Mouse (Mus musculus) spleen, adult 12 weeks (tissue): Measurements from ENCODE around the gene Ryk.
"Not testable (repeated sequence)": the region's sequence is repeated elsewhere in the genome, so short reads cannot be mapped to it uniquely, and the experiment has no call there.

Experiments used
- DNase-seq: peaks from one replicate; pipeline ENCODE4 v3.0.0; 2022; ENCODE audit warnings: low spot score

Gene Ryk

DNA sequence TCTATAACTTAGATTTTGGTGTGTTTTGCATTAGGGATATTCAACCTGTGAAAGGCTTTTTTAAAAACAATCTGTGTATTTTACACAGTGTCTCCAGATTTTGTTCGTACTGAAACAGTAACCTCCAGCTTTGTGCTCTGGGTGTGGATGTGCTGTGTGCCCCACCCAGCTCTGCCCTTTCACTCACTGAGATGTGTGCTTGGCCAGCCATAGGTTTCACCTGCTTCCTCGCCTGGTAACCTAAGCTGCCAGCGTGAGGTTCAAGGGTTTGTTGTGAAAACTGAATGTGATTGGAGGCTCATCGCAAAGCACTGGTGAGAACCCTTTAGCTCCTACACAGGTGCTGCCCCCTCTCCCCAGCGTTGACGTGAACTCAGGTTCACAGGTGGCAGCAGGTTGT, 70.2 kb downstream of the Ryk start:
- DNase-seq: no peak

DNA sequence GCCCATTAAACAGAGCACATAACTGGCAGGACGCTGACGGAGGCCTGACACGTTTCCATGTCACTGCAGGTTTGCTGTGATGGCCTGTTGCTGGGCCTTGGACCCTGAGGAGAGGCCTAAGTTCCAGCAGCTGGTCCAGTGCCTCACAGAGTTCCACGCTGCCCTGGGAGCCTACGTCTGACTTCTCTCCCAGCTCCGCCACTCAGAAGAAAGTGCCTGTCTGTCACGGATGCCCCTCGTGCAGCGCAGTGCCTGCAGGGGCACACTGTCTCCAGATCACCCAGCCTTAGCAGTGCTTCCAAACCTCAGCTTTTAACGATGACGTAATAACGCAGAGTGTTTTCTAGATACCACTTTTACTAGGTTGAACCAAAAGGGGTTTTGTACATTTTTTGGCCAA, 72.1 kb downstream of the Ryk start:
- no peak for DNase-seq

DNA sequence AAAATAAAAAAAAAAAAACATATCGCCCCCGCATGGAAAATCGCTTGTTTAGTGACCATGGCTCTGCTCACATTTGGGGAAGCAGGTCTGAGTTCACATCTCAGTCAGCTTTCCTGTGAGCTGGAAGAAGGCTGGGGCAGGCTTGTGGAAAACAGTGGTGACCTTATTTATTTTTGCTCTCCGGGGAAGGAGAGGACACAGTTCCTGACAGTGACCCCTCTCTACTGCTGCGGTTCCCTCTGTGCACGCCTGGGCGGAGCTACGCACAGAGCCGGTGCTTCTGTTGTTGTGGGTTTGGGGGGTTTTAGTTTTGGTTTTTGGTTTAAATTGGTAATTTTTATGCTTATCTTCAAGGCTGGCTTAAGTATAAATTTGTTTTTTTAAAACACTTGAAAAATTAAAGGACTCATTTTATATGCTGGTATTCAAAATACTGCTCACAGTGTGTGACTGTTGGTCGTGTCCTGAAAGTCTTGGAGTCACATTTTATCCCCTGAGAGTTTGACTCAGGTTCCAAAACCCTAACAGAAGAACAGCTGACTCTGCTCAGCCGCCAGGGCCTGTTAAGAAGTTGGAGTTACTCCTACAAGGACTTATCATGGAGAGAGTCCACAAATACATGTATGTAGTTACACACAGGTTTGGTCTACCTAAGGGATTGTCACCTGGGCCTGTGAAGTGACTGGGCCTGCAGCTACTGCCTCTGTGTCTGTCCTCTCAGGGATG, 73.0 kb downstream of the Ryk start:
- DNase-seq: no peak

DNA sequence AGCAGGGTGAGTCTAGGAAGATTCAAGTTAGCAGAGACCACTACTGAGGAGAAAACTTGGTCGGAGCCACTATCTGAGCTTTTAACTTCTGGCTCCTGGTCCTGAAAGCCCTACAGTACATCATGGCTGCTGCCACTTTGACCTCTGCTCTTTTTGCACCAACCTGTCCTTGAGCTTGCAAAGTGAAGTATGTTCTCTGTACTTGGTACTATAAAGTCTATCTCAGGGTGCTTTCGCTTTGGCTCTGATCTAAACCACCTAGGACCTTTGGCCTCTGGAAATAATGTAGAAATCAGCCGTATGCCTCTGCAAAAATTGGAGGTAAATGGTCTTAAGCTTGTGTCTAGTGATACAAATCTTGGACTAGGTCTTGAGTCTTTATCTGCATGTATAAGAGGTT, 76.8 kb downstream of the Ryk start:
- DNase-seq: no peak

DNA sequence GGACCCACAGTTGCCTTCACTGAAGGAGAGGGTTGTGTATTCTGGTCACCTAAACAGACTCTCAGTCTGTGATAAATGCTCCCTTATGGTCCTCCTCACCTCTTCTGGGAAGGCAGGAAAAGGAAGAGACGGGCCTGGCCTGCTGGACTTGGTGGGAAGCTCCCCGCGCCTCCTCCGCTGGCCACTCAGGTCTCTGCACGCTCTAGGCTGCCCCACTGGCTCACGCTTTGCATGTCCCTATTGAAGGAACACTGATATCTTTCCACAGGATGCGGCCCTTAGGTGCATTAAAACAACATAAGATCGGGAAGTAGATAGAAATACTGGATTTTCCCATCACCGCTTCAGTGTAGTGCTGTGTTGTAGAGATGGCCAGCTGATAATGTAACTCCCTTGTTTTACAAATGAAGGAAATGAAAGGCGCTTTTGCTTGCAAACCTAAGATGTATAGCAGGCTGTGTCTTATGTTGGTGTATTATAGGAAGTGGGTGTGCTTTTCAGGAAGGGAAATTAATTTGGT, 77.9 kb downstream of the Ryk start:
- DNase-seq: no peak

DNA sequence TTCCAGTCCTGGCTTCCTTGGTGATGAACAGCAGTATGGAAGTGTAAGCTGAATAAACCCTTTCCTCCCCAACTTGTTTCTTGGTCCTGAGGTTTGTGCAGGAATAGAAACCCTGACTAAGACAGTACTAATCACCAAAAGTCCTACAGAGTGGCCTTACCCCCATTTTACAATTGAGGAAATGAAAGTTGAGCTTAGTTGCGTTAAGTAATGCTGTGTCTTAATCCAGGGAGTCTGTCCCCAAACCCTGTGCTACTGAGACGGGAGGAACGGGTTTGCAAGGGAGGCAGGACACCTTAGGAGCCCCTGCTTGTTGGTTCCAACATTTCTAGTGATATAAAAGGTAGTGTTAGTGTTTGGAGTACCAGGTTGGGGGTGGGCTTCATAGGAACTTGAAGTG, 78.9 kb downstream of the Ryk start:
- DNase-seq: not testable (repeated sequence)

DNA sequence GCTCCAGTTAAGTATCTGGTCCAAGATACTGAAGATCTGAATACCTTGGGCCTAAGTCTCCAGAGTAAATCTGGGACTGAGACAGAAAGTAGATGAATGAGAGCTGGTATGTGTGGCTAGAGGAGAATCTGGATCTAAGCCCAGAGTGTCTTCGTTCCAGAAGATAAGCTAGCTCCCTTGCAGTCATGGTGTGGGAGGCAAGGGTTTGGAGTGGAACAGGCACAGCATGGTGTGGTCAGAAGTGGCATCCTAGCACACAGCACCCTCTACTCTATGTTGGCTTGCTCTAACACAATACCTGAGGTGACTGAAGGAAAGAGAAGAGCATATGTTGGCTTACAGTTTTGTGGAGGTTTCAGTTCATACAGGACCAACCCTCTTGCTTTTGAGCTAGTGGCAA, 79.9 kb downstream of the Ryk start:
- DNase-seq: no peak

DNA sequence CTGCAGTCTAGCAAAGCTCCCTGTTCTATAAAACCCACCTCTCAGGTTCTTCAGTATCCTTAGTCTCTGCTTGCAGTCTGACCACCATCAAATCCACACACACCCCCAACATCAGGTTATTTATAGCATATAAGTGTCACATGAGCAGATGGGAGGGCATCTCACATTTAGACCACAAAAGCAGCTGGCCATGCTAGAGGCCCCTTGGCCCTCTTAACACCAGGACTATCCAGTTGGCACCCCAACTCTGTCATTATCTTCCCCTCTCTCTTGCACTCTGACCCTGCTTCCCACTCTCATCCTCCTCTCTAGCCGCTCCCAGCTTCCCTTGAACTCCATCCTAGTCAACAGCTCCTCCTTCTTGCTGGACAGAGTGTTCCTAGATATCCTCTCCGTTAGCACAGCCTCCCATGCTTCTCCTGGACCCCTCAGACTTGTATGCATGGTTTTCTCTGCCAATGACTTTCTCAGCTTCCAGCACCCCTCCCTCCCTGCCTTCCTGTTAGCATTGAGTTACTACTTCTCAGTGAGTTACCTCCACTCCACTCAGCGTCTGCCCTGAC, 80.7 kb downstream of the Ryk start:
- no peak for DNase-seq

DNA sequence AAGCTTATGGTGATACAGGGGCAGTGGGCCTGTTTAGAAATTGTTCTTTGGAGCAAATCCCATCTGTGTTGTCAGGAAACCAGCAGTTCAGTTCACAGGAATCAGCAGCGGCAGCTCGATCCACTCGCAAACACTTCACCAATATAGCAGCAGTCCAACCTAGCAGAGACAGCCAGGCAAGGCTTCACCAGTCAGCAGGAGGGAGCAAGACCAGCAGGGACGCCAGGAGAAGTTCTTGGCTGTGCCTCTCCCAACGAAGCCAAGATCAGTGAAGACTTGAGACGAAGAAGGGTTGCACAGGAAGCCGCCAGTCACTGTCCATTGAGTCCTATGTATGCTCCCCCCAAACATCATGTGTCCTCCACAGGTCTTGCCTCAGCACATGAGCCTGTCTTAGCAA, 81.4 kb downstream of the Ryk start:
- DNase-seq: no peak

DNA sequence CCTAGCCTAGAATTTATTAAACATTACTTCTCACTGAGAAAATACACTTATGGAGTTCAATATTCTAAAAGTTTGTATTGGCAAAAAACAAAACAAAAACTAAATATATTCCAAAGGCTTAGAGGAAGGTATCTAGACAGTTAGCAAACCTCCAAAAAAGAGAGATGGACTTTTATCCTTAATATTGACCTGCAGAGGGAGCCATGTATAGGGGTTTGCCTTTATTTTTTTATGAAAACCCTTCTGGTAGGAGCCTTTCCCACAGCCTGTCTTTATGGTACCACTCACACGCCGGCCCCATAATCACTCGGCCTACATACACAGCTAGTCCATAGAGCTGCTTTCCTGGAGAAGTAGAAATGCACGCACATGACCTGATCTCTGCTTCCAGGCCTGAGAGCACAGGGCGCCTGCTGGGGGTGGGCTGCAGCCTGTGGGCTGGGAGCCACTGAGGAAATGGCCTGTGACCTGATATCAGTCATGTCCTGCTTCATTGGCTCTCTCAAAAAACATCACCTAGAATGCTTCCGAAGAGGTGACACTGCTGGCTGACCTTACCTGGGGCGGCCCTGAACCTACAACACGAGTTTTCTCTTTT, 82.9 kb downstream of the Ryk start:
- no peak for DNase-seq

DNA sequence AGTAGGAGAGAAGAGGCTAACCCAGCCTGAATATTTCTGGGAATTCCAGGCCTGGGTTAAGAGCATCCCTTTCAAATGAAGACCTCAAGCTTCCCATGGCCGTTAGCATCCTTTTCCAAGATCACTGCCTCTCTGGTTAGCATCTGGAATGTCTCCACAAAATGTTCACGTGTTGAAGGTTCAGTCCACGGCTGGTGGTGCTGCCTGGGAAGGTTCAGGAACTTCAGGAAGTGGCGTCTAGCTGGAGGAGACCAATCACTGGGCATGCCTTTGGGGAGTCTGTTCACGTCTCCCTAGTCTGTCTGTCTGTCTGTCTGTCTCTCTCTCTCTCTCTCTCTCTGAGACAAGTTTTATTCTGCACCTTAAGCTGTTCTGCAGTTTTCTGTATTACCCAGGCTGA, 84.8 kb downstream of the Ryk start:
- no peak for DNase-seq

DNA sequence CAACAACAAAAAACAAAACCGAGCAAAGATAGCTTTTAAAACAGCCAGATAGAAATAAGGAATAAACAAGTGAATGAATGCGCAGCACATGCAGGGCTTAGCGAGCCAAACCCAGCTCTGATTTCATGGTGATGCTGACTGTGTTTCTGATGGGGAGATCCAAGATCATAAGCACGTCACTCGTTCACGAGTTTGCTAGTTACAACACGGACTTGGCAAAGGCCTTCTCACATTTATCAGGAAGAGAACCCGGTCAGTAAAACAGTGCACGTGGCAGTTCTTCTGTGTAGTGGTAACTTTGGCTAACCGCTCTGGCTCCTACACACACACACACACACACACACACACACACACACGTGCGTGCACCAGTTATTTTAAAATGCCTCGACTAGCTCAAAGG, 87.1 kb downstream of the Ryk start:
- DNase-seq: no peak

DNA sequence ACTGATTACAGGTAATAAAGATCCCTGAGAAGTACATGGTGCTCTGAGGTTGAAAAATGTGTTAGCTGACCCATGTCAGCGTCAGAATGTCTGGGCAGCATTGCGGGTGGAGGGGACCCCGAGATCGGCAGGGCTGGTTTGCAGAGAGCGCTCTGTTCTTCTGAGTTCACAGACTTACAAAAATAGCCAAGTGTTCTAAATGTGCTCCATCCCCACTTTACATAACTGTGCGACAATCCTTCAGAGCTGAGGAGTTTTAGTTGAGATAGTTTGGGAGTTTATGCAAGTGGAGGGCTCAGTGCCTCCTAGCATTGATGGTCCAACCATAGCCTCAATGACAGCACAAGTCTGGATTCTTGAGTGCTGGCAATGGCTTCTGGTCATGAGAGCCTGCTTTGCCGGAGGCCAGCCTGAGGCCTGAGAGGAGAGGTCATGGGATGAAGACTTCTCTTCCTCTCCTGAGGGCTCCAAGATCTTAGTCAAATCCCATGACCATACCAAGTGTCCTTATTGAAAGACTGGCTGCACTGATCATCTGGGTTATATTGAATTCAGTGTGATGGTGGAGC, 88.2 kb downstream of the Ryk start:
- no peak for DNase-seq

DNA sequence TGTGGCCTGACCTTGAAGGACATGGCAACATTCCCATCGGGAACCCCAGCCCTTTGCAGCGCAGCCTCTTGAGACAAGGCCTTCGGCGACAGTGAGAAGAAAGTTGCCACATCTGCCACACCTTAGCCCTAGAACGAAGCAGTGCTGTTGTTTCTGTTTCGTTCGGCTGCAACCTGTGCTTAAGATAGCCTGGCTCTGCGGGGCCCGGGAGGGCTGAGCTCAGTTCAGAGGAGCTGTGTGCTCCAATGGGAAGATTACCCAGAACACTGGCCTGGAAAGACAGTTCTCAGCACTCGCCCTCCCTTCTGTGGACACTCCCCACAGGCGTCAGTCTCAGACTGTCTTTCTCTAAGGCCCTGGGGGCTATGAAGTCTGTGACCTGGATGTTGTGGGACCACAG, 89.1 kb downstream of the Ryk start:
- DNase-seq: no peak

DNA sequence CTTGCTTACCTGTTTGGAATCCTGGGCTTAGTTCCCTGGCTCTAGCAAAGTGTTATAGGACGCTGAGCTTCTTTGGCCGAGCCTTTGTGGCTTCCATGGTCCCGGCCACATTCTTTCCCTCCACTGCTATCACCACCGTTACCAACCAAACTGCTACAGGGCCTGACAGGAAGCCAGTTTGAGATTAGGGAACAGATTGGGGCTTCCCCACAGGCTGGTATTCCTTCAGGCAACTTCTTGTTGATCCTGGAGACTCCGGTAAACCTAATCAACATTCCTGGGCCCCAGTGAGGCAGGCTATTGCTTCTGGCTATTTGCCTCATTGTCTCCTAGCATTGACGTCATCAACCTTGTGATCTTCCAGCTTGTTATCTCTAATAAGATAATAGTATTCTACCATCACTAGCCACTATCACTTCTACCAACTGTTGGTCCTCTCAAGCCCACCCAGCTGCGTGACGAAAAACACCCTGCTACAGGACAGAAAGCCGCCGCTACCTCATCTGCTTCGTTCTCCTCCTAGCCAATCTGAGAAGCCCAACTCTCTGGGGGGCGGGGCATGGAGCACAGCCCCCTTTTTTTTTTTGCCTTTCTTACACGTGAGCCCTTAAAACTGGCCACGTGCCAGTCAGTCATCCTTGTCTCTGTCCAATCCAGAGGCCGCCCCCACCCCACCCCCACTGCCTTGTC, 90.1 kb downstream of the Ryk start:
- no peak for DNase-seq

DNA sequence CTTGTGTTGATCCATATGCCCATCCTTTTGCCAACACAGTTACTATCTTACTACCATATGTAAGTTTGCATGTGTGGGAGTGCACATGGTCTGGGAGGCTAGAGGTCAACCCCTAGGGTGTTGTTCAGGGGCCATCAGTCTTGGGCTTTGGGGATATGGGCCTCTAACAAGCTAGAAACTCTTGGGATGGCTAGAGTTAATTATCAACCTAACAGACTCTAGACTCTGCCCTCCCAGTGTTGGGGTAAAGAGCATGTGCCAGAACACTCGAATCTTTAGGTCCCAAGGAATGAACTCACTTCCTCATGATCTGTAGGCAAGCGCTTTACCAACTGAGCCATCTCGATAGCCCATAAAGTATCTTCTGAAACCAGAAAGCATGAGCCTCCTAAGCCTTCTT, 91.4 kb downstream of the Ryk start:
- DNase-seq: no peak

DNA sequence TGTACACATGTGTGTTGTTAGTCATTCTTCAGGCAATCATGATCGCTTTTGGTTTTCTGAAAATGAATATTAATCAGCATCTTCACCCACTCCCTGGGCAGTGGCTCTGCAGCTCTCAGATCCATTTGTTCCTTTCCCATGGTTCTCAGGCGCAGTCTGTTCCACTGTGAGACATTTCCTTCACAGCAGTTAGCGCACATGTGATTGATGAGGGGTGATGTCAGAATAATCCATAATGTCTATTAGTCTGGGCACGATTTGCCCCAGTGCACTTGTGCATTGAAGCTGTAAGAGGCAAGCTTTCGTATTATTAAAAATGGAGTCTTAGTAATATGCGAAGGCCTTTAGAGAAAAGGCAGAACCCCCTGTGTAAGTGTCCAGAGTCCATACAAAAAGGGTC, 95.1 kb downstream of the Ryk start:
- no peak for DNase-seq

DNA sequence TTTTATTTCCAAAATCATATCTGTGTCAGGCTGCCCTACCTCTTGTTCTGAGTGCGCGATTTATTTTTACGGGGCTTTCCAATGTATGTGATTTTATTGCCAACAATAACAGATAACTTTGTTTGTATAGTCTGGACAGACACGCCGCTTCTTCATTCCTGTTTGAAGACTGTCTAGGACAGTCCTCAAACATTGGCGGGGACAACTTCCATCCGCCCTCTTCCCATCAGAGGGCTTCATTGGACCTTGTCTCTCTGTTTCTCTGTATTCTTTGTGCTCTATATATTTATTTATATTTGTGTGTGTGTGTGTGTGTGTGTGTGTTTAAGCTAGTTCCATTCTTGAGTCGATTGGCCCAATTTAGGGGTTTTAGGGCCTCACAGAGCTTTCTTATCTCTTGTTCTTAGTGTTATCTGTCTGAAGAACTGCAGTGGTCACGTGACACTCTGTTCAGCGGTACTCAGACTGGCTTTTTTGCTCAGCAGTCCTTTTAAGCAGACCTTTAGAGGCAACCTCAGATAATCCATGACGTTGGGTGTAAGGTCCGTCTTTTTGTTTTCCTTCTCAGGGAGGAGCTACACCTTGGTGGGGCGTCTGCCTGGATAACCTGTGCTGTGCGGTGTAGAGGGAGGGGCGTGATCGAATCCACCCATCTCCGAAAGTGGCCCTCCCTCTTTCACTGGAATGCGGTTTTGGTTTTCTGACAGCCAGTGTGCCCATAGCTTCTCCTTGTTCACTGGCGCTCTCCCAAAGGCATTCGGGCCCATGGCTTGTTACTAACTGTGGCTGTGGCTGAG, 99.4 kb downstream of the Ryk start:
- DNase-seq: no peak

DNA sequence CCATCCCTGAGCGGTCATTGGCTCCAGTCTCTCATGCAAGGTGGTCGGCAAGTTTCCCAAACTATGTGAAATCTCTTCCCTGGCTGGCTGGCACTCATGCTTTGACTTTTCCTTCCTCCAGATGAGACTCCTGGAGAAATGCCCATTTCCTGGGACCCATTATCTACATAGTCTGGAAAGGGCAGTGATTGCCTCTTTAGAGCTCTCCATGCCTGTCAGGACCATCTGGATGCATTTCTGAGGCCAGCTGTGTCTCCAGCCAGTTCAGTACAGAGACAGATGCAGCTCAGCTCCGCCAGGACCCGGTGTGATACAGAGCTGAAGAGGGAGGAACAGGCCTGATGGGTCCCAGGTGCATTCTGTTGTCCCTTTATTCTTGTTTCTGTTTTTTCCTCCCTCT, 107.5 kb downstream of the Ryk start:
- no peak for DNase-seq

DNA sequence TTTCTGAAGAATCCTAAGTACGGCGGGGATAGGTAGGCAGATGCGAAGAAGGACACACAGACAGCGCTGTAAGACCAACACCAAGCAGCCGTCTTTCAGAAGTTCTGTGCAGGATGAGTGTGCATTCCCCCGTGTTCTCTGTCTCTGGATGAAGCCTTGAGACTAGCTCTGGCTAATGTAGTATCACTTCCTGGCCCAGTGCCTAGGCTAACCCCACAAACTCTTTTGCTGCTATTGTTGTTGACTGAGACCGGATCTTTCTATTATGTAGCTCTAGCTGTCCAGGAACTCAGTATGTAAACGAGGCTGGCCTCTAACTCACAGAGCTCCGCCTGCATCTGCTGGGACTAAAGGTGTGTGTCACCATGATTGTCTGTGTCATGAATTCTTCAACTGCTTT, 110.2 kb downstream of the Ryk start:
- DNase-seq: no peak

DNA sequence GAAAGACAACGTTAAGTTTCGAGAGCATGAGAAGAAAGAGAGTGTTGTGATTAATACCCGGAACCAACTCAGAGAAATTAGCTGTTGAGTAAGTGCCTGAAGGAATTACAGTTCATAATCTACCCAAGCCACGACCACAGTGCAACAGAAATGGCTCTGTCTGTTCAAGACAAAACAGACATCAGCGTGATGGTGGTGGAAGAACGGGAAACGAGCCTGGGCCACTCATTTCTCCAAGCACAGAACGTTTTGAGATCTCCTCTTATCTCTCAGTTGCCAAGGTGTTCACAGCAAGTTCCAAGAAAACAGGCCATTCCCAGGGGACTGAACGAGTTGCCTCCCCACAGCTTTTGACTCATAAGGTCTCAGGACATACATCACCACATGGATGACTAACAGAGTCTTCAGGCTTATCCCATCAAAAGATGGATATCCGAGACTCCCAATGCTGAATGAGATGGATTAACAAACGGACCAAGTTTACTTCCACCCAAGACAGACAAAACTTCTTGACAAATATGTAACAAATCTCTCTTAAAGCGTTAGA, 111.8 kb downstream of the Ryk start:
- DNase-seq: no peak

DNA sequence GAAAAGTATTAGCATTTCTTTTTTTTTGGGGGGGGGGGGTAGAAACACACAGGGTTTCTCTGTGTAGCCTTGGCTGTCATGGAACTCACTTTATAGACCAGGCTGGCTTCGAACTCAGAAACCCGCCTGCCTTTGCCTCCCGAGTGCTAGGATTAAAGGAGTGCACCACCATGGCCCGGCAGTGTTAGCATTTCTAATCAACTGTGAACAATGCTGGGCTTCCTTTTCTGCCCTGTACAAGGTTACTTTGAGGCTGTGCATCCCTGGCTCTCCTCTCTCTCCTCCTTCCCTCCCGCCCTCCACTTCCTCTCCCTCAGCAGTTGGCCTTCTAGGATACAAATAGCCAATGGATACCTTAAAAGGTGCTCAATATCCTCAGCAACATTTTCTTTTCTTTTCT, 114.0 kb downstream of the Ryk start:
- no peak for DNase-seq
